In the genomic region with DNA sequence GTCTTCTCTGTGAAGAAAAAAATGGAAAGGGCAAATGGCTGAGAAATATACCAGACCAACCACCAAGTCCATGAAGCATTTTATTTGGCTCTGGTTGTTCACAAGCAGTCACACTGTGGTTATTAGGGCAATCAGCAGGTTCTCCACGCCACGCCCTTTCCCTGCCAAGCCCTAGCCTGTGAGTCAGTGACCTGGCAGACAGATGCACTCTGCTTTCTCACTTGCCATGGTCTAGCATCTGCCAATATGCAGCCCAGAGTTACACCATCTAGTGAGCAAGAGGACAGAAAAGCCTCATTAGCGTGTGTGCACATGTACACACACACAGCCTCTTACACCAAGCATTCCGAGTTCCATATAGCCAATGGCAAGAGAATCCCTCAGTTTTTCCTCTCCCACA, we compare ENCODE assay signal across 12 mouse cellular contexts. TPM values are rescaled to one million over a fixed set of nuclear protein-coding genes. Genes with fewer than 3 reads are reported as not detected.
A peak's percentile ranks its signal among the peaks of the same experiment; 100 is the strongest.
DNase-seq lines count a peak whose midpoint lies in the region; ATAC-seq lines count a peak whose summit lies in the region.
"Had no signal": no experiment of that assay in that cellular context is flagged by ENCODE, and none has a peak within 500 bp of the region (broad histone marks: within the 10 kb centered on the region; RNA-seq: fewer than 3 reads in every experiment).

No protein-coding gene starts in this region.

- no peaks in the 10 kb centered on the region for H3K27me3 ChIP-seq in hindbrain, embryonic 14.5 days (ENCODE audit: control insufficient read depth, insufficient read depth, low read length)
- H3K27me3 ChIP-seq in hindbrain, embryonic 13.5 days, result no peaks in the 10 kb centered on the region
- no peaks in the 10 kb centered on the region for H3K27me3 ChIP-seq in midbrain, embryonic 13.5 days
- H3K27me3 ChIP-seq: Patski had no signal

- peaks cover 14% of the 10 kb centered on the region for H3K36me3 ChIP-seq in hindbrain, embryonic 14.5 days (replicated peaks; ENCODE audit: control insufficient read depth, insufficient read depth)
- H3K36me3 ChIP-seq in hindbrain, embryonic 13.5 days, result peaks cover 13% of the 10 kb centered on the region
- H3K36me3 ChIP-seq in midbrain, embryonic 13.5 days, result peaks cover 17% of the 10 kb centered on the region

- H3K4me2 ChIP-seq in hindbrain, embryonic 14.5 days (replicated peaks), result no peak overlapping the region
- H3K4me2 ChIP-seq in hindbrain, embryonic 13.5 days, result no peak overlapping the region
- no peak overlapping the region for H3K4me2 ChIP-seq in midbrain, embryonic 13.5 days (replicated peaks)
- H3K4me2 ChIP-seq: lung, embryonic 14.5 days had no signal

- no peak for DNase-seq in hindbrain, embryonic 14.5 days (ENCODE audit: low spot score)
- peak; percentile 92 for DNase-seq in 3T3-L1 (ENCODE audit: low read depth, low spot score)
- DNase-seq in Muller cell, postnatal 12 days (ENCODE audit: inconsistent ontology term), result peak; percentile 90
- peak; percentile 94 for DNase-seq in fat pad, adult 2 months (ENCODE audit: extremely low read depth, low read depth, low spot score)
- DNase-seq in right cerebral cortex, postnatal 10 days (ENCODE audit: low spot score in 2 of 2), result no peak
- DNase-seq in layer of hippocampus, postnatal 14 days (ENCODE audit: low spot score in 2 of 2), result no peak
- DNase-seq: lung, embryonic 14.5 days had no signal

- 93% methylated on average over 4 of the region's 4 CpGs for WGBS in hindbrain, embryonic 14.5 days
- 93% methylated on average over 4 of the region's 4 CpGs for WGBS in hindbrain, embryonic 13.5 days
- 95% methylated on average over 4 of the region's 4 CpGs for WGBS in midbrain, embryonic 13.5 days

- H3K9me3 ChIP-seq in hindbrain, embryonic 14.5 days (ENCODE audit: control insufficient read depth, low read length), result no peaks in the 10 kb centered on the region
- H3K9me3 ChIP-seq in hindbrain, embryonic 13.5 days, result no peaks in the 10 kb centered on the region
- H3K9me3 ChIP-seq in midbrain, embryonic 13.5 days, result no peaks in the 10 kb centered on the region

- 0 out of 2 replicates have a peak overlapping the region, but pooled peaks have one; percentile 11 for H3K9ac ChIP-seq in hindbrain, embryonic 14.5 days
- H3K9ac ChIP-seq in hindbrain, embryonic 13.5 days, result no peak overlapping the region
- H3K9ac ChIP-seq in midbrain, embryonic 13.5 days (replicated peaks), result no peak overlapping the region
- H3K9ac ChIP-seq: lung, embryonic 14.5 days had no signal

- no peak overlapping the region for H3K4me3 ChIP-seq in hindbrain, embryonic 14.5 days (replicated peaks; ENCODE audit: low read length)
- no peak overlapping the region for H3K4me3 ChIP-seq in hindbrain, embryonic 13.5 days
- H3K4me3 ChIP-seq in midbrain, embryonic 13.5 days (replicated peaks), result no peak overlapping the region

- H3K27ac ChIP-seq in hindbrain, embryonic 14.5 days, result no peak overlapping the region
- no peak overlapping the region for H3K27ac ChIP-seq in hindbrain, embryonic 13.5 days
- no peak overlapping the region for H3K27ac ChIP-seq in midbrain, embryonic 13.5 days

- H3K4me1 ChIP-seq in hindbrain, embryonic 14.5 days (replicated peaks; ENCODE audit: control insufficient read depth, insufficient read depth, low read length), result no peaks in the 10 kb centered on the region
- peaks cover 10% of the 10 kb centered on the region for H3K4me1 ChIP-seq in hindbrain, embryonic 13.5 days (replicated peaks)
- H3K4me1 ChIP-seq in midbrain, embryonic 13.5 days (replicated peaks), result peaks cover 9% of the 10 kb centered on the region

- ATAC-seq in hindbrain, embryonic 14.5 days (ENCODE audit: low FRiP score), result no peak
- ATAC-seq in hindbrain, embryonic 13.5 days (ENCODE audit: low FRiP score), result no peak
- no peak for ATAC-seq in midbrain, embryonic 13.5 days
- ATAC-seq: hindbrain, embryonic 16.5 days; Patski had no signal

RNA-seq across cellular contexts. Expression of gene Cdh15, which starts 57.6 kb away (rescaled TPM):
- 1.5 TPM in 2 replicates for polyA plus RNA-seq in hindbrain, embryonic 14.5 days (2014; fragmentation: Nextera tagmentation; extraction: Ambion mirVana)
- 1.5 and 1.8 TPM in 2 replicates for polyA plus RNA-seq in hindbrain, embryonic 13.5 days (2015; fragmentation: Nextera tagmentation; extraction: Ambion mirVana)
- polyA plus RNA-seq in midbrain, embryonic 13.5 days (2015; fragmentation: Nextera tagmentation; extraction: Ambion mirVana), result 1.00 and 1.1 TPM in 2 replicates
- 1 to 10 TPM in 1 of 2 experiments, under 1 TPM in 1; 0.93 to 1.2 TPM for total RNA-seq in layer of hippocampus, postnatal 14 days (2021)
- total RNA-seq: common myeloid progenitor, adult 5-6 weeks had no signal
- polyA plus RNA-seq: lung, embryonic 14.5 days had no signal

Comparison
In these comparisons a context has a peak if more than half of its experiments do, and no peak if none do; other contexts are left out.
1. DNase-seq: peak in 3T3-L1 (single experiment), Muller cell, postnatal 12 days (single experiment) and fat pad, adult 2 months (single experiment); none in hindbrain, embryonic 14.5 days (single experiment), right cerebral cortex, postnatal 10 days (0 of 2) and layer of hippocampus, postnatal 14 days (0 of 2).